Mouse (Mus musculus) liver, adult 2 months (tissue): ENCODE measurements around the gene Dyrk3.

Source experiments
- CTCF ChIP-seq: fragments of 200-500 bp; IDR thresholded peaks from 2 replicates; pipeline ENCODE4 v1.5.1; 2011; ENCODE audit warnings: low read depth, low read length, control low read depth
- POLR2A ChIP-seq: fragments of 200-500 bp; IDR thresholded peaks from 2 replicates; pipeline ENCODE4 v1.6.1; 2011; ENCODE audit warnings: low read length, control low read depth; ENCODE audit not compliant: insufficient read depth; ENCODE audit errors: extremely low read depth

DNA sequence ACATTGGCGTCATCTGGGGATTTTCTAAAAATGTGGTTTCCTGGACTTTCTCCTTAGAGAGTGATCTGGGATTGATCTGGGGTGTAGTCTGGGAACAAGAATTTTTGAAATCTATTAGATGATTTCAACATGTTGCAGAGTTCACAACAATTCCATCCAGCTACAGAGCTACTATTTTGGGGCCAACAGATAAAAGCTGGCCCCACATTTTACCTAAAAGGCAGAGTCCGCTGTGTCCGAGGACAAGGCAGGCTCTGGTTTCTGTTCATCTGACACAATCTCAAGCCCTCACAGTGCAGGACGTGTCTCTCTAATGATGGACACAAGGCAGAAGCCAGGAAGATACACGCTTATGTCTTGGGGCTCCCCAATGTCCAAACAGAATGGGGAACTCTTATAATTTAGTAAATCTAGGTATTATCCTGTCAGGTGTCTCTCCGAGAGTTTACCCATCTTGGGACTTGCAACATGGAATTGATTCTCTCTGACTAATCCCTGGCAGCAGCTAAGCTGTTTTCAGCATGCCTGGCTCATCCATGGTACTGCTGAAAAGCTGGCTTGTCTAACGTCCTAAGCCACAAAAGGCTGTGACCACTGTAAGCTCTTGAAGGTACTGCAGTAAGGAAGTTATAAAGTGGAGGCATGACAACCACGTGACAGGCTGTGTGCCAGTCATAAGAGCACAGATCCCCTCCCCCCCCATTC, 47.0 kb upstream of the Dyrk3 start:
- TF ChIP-seq CTCF = no peak
- TF ChIP-seq POLR2A = 0 out of 2 replicates have a peak, but pooled peaks have one; percentile 7
